In genomic region chr13:32518611-32519344, GRCm38 (mm10) we compare ENCODE assay signal across 11 mouse cellular contexts.
DNase-seq lines count a peak whose midpoint lies in the region; ATAC-seq and TF ChIP-seq lines count a peak whose summit lies in the region.
"Had no signal": no experiment of that assay in that cellular context is flagged by ENCODE, and none has a peak within 500 bp of the region (broad histone marks: within the 10 kb centered on the region; RNA-seq: fewer than 3 reads in every experiment).

No protein-coding gene starts in this region.

- H3K4me2 ChIP-seq in kidney, embryonic 16.5 days (replicated peaks; ENCODE audit: low read depth, low read length): peak overlapping the region; percentile 30
- no peak overlapping the region for H3K4me2 ChIP-seq in liver, embryonic 12.5 days

- ATAC-seq in kidney, embryonic 16.5 days (ENCODE audit: low FRiP score, low TSS enrichment): peak; percentile 93
- ATAC-seq in CD4-positive, CD25-positive, alpha-beta regulatory T cell, adult 4 months: no peak
- no peak for ATAC-seq in liver, embryonic 12.5 days

- WGBS in liver, adult 2 months: 50% methylated on average over 16 of the region's 16 CpGs
- 8% methylated on average over 16 of the region's 16 CpGs for WGBS in kidney, embryonic 16.5 days
- 68% methylated on average over 16 of the region's 16 CpGs for WGBS in liver, embryonic 12.5 days (ENCODE audit: insufficient replicate concordance)

- no peak overlapping the region for H3K9ac ChIP-seq in liver, adult 2 months (ENCODE audit: low read depth, low read length)
- no peak overlapping the region for H3K9ac ChIP-seq in kidney, embryonic 16.5 days (replicated peaks; ENCODE audit: low read length)
- H3K9ac ChIP-seq in liver, embryonic 12.5 days: no peak overlapping the region

- peaks cover 8% of the 10 kb centered on the region for H3K4me1 ChIP-seq in liver, adult 2 months (ENCODE audit: control insufficient read depth, insufficient read depth, low read length)
- peaks cover 28% of the 10 kb centered on the region for H3K4me1 ChIP-seq in kidney, embryonic 16.5 days (ENCODE audit: insufficient read depth, low read length)
- no peaks in the 10 kb centered on the region for H3K4me1 ChIP-seq in liver, embryonic 12.5 days

- TF ChIP-seq POLR2A in liver, adult 2 months (IDR thresholded peaks at IDR 0.05; ENCODE audit: extremely low read depth, insufficient read depth, low read length): no peak

- intact Hi-C loops in left cerebral cortex, postnatal 36 days (cut with DNase I): no loop called here

- H3K4me3 ChIP-seq in liver, adult 2 months (ENCODE audit: insufficient read depth, low read depth, low read length): no peak overlapping the region
- no peak overlapping the region for H3K4me3 ChIP-seq in kidney, embryonic 16.5 days (ENCODE audit: low read length)
- no peak overlapping the region for H3K4me3 ChIP-seq in liver, embryonic 12.5 days
- H3K4me3 ChIP-seq: heart, adult 2 months; layer of hippocampus, adult 2 months had no signal

- TF ChIP-seq CTCF in liver, adult 2 months (IDR thresholded peaks at IDR 0.05; ENCODE audit: low read depth, low read length): no peak

- no peaks in the 10 kb centered on the region for H3K27me3 ChIP-seq in liver, adult 2 months (ENCODE audit: control insufficient read depth, insufficient read depth, low read length)
- no peaks in the 10 kb centered on the region for H3K27me3 ChIP-seq in kidney, embryonic 16.5 days (ENCODE audit: insufficient read depth, low read length)
- H3K27me3 ChIP-seq in liver, embryonic 12.5 days (replicated peaks): no peaks in the 10 kb centered on the region

- no peaks in the 10 kb centered on the region for H3K79me2 ChIP-seq in liver, adult 2 months (ENCODE audit: control insufficient read depth, insufficient read depth, low read length)

- no peaks in the 10 kb centered on the region for H3K9me3 ChIP-seq in kidney, embryonic 16.5 days (ENCODE audit: low read length)
- no peaks in the 10 kb centered on the region for H3K9me3 ChIP-seq in liver, embryonic 12.5 days (replicated peaks)

- no peak overlapping the region for H3K27ac ChIP-seq in liver, adult 2 months (replicated peaks; ENCODE audit: insufficient read depth, low read depth, low read length)
- peak overlapping the region; percentile 77 for H3K27ac ChIP-seq in kidney, embryonic 16.5 days (ENCODE audit: low read length)
- no peak overlapping the region for H3K27ac ChIP-seq in liver, embryonic 12.5 days
- H3K27ac ChIP-seq: heart, adult 2 months; layer of hippocampus, adult 2 months had no signal

- no peaks in the 10 kb centered on the region for H3K36me3 ChIP-seq in liver, adult 2 months (ENCODE audit: control insufficient read depth, insufficient read depth, low read length)
- no peaks in the 10 kb centered on the region for H3K36me3 ChIP-seq in kidney, embryonic 16.5 days (ENCODE audit: insufficient read depth, low read length)
- H3K36me3 ChIP-seq in liver, embryonic 12.5 days: no peaks in the 10 kb centered on the region

- DNase-seq in liver, adult 2 months (ENCODE audit: extremely low read depth, low read depth, low spot score): peak; percentile 85
- DNase-seq in liver: no peak
- DNase-seq in embryo, embryonic 11 days: peak; percentile 67
- peak; percentile 46 for DNase-seq in neural tube, embryonic 10.5 days (ENCODE audit: extremely low spot score, low spot score)
- no peak for DNase-seq in left cerebral cortex, postnatal 36 days (ENCODE audit: low spot score in 2 of 2)
- DNase-seq: adrenal gland, postnatal 36 days; heart, adult 2 months had no signal

Comparison
In these comparisons a context has a peak if more than half of its experiments do, and no peak if none do; other contexts are left out.
1. DNase-seq: peak in liver, adult 2 months (single experiment), embryo, embryonic 11 days (single experiment) and neural tube, embryonic 10.5 days (single experiment); none in liver (single experiment) and left cerebral cortex, postnatal 36 days (0 of 2).